Mouse (Mus musculus) testis, adult 2 months (tissue): Measurements from ENCODE around the gene Dtymk.

ENCODE experiments used
- CTCF ChIP-seq: fragments of 200-500 bp; IDR thresholded peaks from 2 replicates; pipeline ENCODE4 v1.5.1; 2012; ENCODE audit warnings: low read depth, mild to moderate bottlenecking, inconsistent platforms, low read length, moderate library complexity; ENCODE audit not compliant: control insufficient read depth, insufficient read depth, insufficient replicate concordance
- POLR2A ChIP-seq: fragments of 200-500 bp; IDR thresholded peaks from 2 replicates; pipeline ENCODE4 v1.6.1; 2012; ENCODE audit warnings: low read depth, mild to moderate bottlenecking, inconsistent platforms, low read length, moderate library complexity; ENCODE audit not compliant: control insufficient read depth

- TF ChIP-seq POLR2A = no peak
- no peak for TF ChIP-seq CTCF
These were observed 14.8 kb downstream of the Dtymk start for GRCm38 (mm10) chr1:93786912-93787311.
